Mouse (Mus musculus) ES-Bruce4 (cell line): ENCODE data around the gene Onecut1.

ENCODE experiments used
- CTCF ChIP-seq: IDR thresholded peaks from one replicate; pipeline ENCODE4 v1.8.1; 2011; ENCODE audit warnings: low read depth, low read length
- EP300 ChIP-seq: IDR thresholded peaks from 2 replicates; pipeline ENCODE4 v1.6.1; 2011; ENCODE audit warnings: low read depth, low read length; ENCODE audit not compliant: insufficient read depth

GRCm38 (mm10) chr9:74921422-74921821 is 59.7 kb downstream of the Onecut1 start:
- no peak for TF ChIP-seq EP300
- no peak for TF ChIP-seq CTCF
